Mouse (Mus musculus) forebrain, embryonic 10.5 days (tissue): Measurements from ENCODE around the gene Spdye4a. TPM values are rescaled to one million over a fixed set of nuclear protein-coding genes. Genes with fewer than 3 reads are reported as not detected.

Source experiments
- DNase-seq: peaks from one replicate; pipeline ENCODE4 v3.0.0-alpha.2; 2017; ENCODE audit warnings: low spot score; ENCODE audit errors: extremely low spot score
- H3K27ac ChIP-seq: fragments of 300-500 bp; sonication (generic); 2 replicates; pipeline ENCODE4 v1.5.1; 2016; ENCODE audit warnings: mild to moderate bottlenecking
- H3K27me3 ChIP-seq: fragments of 300-500 bp; sonication (generic); 2 replicates; pipeline ENCODE4 v1.6.1; 2016; ENCODE audit warnings: mild to moderate bottlenecking; ENCODE audit not compliant: poor library complexity, severe bottlenecking
- H3K36me3 ChIP-seq: fragments of 300-500 bp; sonication (generic); replicated peaks from 2 replicates; pipeline ENCODE4 v1.6.1; 2016; ENCODE audit warnings: mild to moderate bottlenecking, moderate library complexity
- H3K4me1 ChIP-seq: fragments of 300-500 bp; sonication (generic); 2 replicates; pipeline ENCODE4 v1.6.1; 2016
- H3K4me3 ChIP-seq: fragments of 300-500 bp; sonication (generic); 2 replicates; pipeline ENCODE4 v1.5.1; 2016; ENCODE audit warnings: mild to moderate bottlenecking, moderate library complexity
- H3K9me3 ChIP-seq: fragments of 300-500 bp; sonication (generic); 2 replicates; pipeline ENCODE4 v1.6.1; 2016; ENCODE audit warnings: mild to moderate bottlenecking, moderate library complexity
- WGBS: fragments of 180-500 bp; shearing (Covaris S2); methylation state at CpG from one replicate; pipeline ENCODE4 v1.1.7; 2016; 5-methylcytosine and 5-hydroxymethylcytosine counted together
- polyA plus RNA-seq: library from polyadenylated mRNA; unstranded; fragments of >200 nt; fragmentation: Nextera tagmentation; extraction: Ambion mirVana; gene quantifications from 2 replicates; pipeline ENCODE4 v1.2.1, GENCODE M21; 2016

Spdye4a gene
- polyA plus RNA-seq, result not detected in 2 replicates

- no peak for DNase-seq
- H3K4me3 ChIP-seq, result no peak within 1 kb of the TSS
- H3K9me3 ChIP-seq, result peaks cover 18% of the 10 kb centered on the region
- H3K27ac ChIP-seq, result no peak within 1 kb of the TSS
- H3K27me3 ChIP-seq, result no peaks in the 10 kb centered on the region
- 87% methylated on average over 3 of the region's 3 CpGs for WGBS
- H3K36me3 ChIP-seq, result no peaks in the 10 kb centered on the region
- H3K4me1 ChIP-seq, result no peaks in the 10 kb centered on the region
These were observed at the start of gene Spdye4a for GRCm38 (mm10) chr5:143226790-143227189. Spdye4a (minus strand) TSS chr5:143226890.

GRCm38 (mm10) chr5:143275761-143276160 is 49.1 kb upstream of the Spdye4a start:
- DNase-seq, result no peak
- Histone ChIP-seq H3K36me3 (no peaks in the 10 kb centered on the region), H3K9me3 (no peaks in the 10 kb centered on the region), H3K4me1 (peaks cover 12% of the 10 kb centered on the region), H3K27ac (no peak overlapping the region), H3K27me3 (peaks cover 39% of the 10 kb centered on the region), H3K4me3 (no peak overlapping the region)
- 60% methylated on average over 5 of the region's 5 CpGs for WGBS

GRCm38 (mm10) chr5:143272540-143273330 is 46.0 kb upstream of the Spdye4a start:
- no peak overlapping the region for H3K4me3 ChIP-seq
- no peak for DNase-seq
- H3K36me3 ChIP-seq, result peaks cover 3% of the 10 kb centered on the region; the same call in 1 of the 2 replicates
- peaks cover 26% of the 10 kb centered on the region for H3K4me1 ChIP-seq
- peaks cover 18% of the 10 kb centered on the region; the same call in 1 of the 2 replicates for H3K27me3 ChIP-seq
- no peaks in the 10 kb centered on the region for H3K9me3 ChIP-seq
- H3K27ac ChIP-seq, result no peak overlapping the region
- 92% methylated on average over 16 of the region's 16 CpGs for whole genome bisulfite sequencing

- Histone ChIP-seq H3K9me3 (no peaks in the 10 kb centered on the region), H3K4me1 (peaks cover 26% of the 10 kb centered on the region), H3K27ac (no peak overlapping the region), H3K4me3 (no peak overlapping the region), H3K27me3 (peaks cover 18% of the 10 kb centered on the region; the same call in 1 of the 2 replicates), H3K36me3 (peaks cover 3% of the 10 kb centered on the region; the same call in 1 of the 2 replicates)
- 77% methylated on average over 3 of the region's 3 CpGs for WGBS
- no peak for DNase-seq
These were observed 45.4 kb upstream of the Spdye4a start for GRCm38 (mm10) chr5:143272108-143272507.

GRCm38 (mm10) chr5:143271642-143272041 is 45.0 kb upstream of the Spdye4a start:
- H3K4me1 ChIP-seq, result peaks cover 26% of the 10 kb centered on the region
- no peak overlapping the region for H3K4me3 ChIP-seq
- DNase-seq, result no peak
- H3K27ac ChIP-seq, result no peak overlapping the region
- WGBS, result 89% methylated on average over 6 of the region's 6 CpGs
- H3K36me3 ChIP-seq, result peaks cover 3% of the 10 kb centered on the region; the same call in 1 of the 2 replicates
- H3K27me3 ChIP-seq, result peaks cover 16% of the 10 kb centered on the region; the same call in 1 of the 2 replicates
- no peaks in the 10 kb centered on the region for H3K9me3 ChIP-seq

GRCm38 (mm10) chr5:143270151-143270519 is 43.4 kb upstream of the Spdye4a start:
- DNase-seq, result no peak
- 4% methylated on average over 12 of the region's 12 CpGs for WGBS
- H3K4me3 ChIP-seq, result peak overlapping the region; percentile 99
- peak overlapping the region; percentile 97 for H3K27ac ChIP-seq
- 0 out of 2 replicates have a peak, but pooled peaks cover 5% of the 10 kb centered on the region for H3K27me3 ChIP-seq
- peaks cover 26% of the 10 kb centered on the region for H3K4me1 ChIP-seq
- no peaks in the 10 kb centered on the region for H3K9me3 ChIP-seq
- H3K36me3 ChIP-seq, result peaks cover 3% of the 10 kb centered on the region; the same call in 1 of the 2 replicates

- H3K27ac ChIP-seq, result peak within 1 kb of the TSS; percentile 97
- peaks cover 9% of the 10 kb centered on the region for H3K36me3 ChIP-seq
- peaks cover 26% of the 10 kb centered on the region for H3K4me1 ChIP-seq
- H3K27me3 ChIP-seq, result no peaks in the 10 kb centered on the region
- DNase-seq, result peak; percentile 61
- H3K4me3 ChIP-seq, result peak within 1 kb of the TSS; percentile 99
- WGBS, result under 1% methylated on average over 77 of the region's 79 CpGs
- no peaks in the 10 kb centered on the region for H3K9me3 ChIP-seq
These were observed 42.9 kb upstream of the Spdye4a start, which contains the start of gene Zfp316 for GRCm38 (mm10) chr5:143269363-143270150. Zfp316 (minus strand) TSS chr5:143270022.

- H3K36me3 ChIP-seq, result peaks cover 15% of the 10 kb centered on the region
- 28% methylated on average over 8 of the region's 8 CpGs for whole genome bisulfite sequencing
- no peaks in the 10 kb centered on the region for H3K9me3 ChIP-seq
- peaks cover 26% of the 10 kb centered on the region for H3K4me1 ChIP-seq
- peak overlapping the region; percentile 99 for H3K4me3 ChIP-seq
- H3K27ac ChIP-seq, result peak overlapping the region; percentile 97
- no peak for DNase-seq
- no peaks in the 10 kb centered on the region for H3K27me3 ChIP-seq
These were observed 42.3 kb upstream of the Spdye4a start for GRCm38 (mm10) chr5:143268985-143269362.

- no peaks in the 10 kb centered on the region for H3K27me3 ChIP-seq
- H3K36me3 ChIP-seq, result peaks cover 37% of the 10 kb centered on the region
- 88% methylated on average over 6 of the region's 6 CpGs for WGBS
- H3K9me3 ChIP-seq, result no peaks in the 10 kb centered on the region
- DNase-seq, result no peak
- no peak overlapping the region for H3K27ac ChIP-seq
- peaks cover 26% of the 10 kb centered on the region for H3K4me1 ChIP-seq
- H3K4me3 ChIP-seq, result no peak overlapping the region
These were observed 40.1 kb upstream of the Spdye4a start for GRCm38 (mm10) chr5:143266794-143267193.

- Histone ChIP-seq H3K4me3 (no peak overlapping the region), H3K4me1 (peaks cover 18% of the 10 kb centered on the region), H3K9me3 (no peaks in the 10 kb centered on the region), H3K36me3 (peaks cover 50% of the 10 kb centered on the region), H3K27me3 (no peaks in the 10 kb centered on the region), H3K27ac (no peak overlapping the region)
- no peak for DNase-seq
- WGBS, result 67% methylated on average over 1 of the region's 1 CpGs
These were observed 38.7 kb upstream of the Spdye4a start for GRCm38 (mm10) chr5:143265409-143265808.

GRCm38 (mm10) chr5:143264689-143265088 is 38.0 kb upstream of the Spdye4a start:
- no peak overlapping the region for H3K27ac ChIP-seq
- no peaks in the 10 kb centered on the region for H3K27me3 ChIP-seq
- H3K4me3 ChIP-seq, result no peak overlapping the region
- H3K9me3 ChIP-seq, result no peaks in the 10 kb centered on the region
- H3K36me3 ChIP-seq, result peaks cover 58% of the 10 kb centered on the region
- no peak for DNase-seq
- WGBS, result 94% methylated on average over 10 of the region's 10 CpGs
- peaks cover 12% of the 10 kb centered on the region for H3K4me1 ChIP-seq

GRCm38 (mm10) chr5:143261636-143262035 is 34.9 kb upstream of the Spdye4a start:
- Histone ChIP-seq H3K36me3 (peaks cover 85% of the 10 kb centered on the region), H3K27me3 (peaks cover 25% of the 10 kb centered on the region), H3K27ac (no peak overlapping the region), H3K4me3 (no peak overlapping the region), H3K9me3 (no peaks in the 10 kb centered on the region), H3K4me1 (no peaks in the 10 kb centered on the region)
- no peak for DNase-seq
- 96% methylated on average over 8 of the region's 8 CpGs for WGBS
